Mouse (Mus musculus) R1 (cell line): ENCODE data around the gene Ccdc88b.
A peak's percentile ranks its signal among the peaks of the same experiment; 100 is the strongest.
"Not testable (repeated sequence)": the region's sequence is repeated elsewhere in the genome, so short reads cannot be mapped to it uniquely, and the experiment has no call there.

ENCODE experiments used
- DNase-seq: peaks from one replicate; pipeline ENCODE4 v3.0.0-alpha.2; 2018; ENCODE audit warnings: low read depth, low spot score

Gene Ccdc88b

DNA sequence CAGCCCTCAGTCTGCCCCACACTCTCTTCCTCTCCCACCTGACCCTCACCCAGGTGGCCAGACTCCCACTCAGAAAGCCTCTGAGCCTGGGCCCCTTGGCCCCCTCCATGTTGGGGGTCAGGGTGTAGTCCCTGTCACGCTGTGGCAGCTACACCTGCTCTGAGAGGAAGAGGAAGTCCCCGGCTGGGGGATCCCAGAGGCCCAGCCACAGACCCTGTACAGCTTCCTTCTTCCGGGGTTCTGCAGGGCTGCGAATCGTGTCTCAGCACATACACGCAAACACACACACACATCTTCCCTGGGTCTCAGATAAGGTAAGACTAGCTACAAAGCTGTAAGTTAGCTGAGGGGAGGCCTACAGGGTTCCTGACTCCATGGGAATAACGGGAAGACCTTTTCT lies at the start of gene Ccdc88b:
Ccdc88b (minus strand) TSS at position 181 of the 400 bp plus-strand sequence.
- DNase-seq = no peak

GRCm38 (mm10) chr19:6907094-6907493 lies 49.1 kb upstream of the Ccdc88b start:
- DNase-seq = no peak

- no peak for DNase-seq
Observed at GRCm38 (mm10) chr19:6906199-6906598, 48.2 kb upstream of the Ccdc88b start.

DNA sequence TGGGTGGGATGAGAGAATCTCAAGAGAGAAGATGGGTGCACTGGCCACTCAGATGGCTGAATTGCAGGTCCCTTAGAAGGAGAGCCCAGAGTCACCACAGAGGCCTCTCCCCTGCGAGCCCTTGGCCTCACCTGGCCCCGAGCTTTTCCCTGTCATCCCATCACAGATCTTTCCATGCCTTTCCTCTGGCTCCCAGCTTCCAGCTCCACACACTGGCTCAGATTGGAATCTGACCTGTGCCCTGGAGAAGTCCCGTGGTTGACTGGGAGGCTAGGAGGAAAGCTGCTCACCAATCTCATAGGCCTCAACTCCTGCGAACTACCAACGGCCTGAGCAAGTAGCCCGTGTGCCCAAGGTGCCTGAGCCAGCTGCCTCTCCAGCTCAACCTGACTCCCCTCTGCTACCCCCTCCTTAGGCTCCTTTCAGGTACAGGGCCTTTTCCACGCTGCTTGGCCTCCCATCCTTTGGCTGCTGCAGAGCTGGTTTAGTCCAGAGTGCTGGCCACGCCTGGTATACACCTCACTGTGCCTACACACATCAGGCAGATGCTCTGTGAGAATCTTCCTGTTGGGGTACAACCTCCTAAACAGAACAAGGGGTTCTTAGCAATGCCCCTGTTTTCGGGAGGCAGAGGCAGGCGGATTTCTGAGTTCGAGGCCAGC lies 47.6 kb upstream of the Ccdc88b start:
- DNase-seq = no peak

DNA sequence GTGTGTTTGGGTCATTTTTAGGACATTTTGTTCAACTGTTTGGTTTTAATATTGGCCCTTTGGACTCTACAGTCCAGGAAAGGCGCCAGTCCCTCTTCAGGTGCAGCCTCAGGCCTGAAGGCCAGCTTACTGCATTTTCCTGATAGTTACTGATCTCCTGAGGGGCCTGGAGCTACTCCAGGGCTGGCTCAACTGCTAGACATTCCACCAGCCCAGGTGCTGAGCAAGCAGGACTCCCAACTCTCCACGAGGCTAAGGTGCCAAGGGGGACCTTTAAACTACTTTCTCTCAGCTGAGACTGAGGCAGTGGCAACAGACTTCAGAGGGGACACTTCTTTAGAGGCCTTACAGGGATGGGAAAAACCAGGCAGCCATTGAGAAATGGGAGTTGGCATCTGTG lies 46.8 kb upstream of the Ccdc88b start:
- DNase-seq = no peak

- DNase-seq = no peak
Observed at GRCm38 (mm10) chr19:6903031-6903430, 45.0 kb upstream of the Ccdc88b start.

DNA sequence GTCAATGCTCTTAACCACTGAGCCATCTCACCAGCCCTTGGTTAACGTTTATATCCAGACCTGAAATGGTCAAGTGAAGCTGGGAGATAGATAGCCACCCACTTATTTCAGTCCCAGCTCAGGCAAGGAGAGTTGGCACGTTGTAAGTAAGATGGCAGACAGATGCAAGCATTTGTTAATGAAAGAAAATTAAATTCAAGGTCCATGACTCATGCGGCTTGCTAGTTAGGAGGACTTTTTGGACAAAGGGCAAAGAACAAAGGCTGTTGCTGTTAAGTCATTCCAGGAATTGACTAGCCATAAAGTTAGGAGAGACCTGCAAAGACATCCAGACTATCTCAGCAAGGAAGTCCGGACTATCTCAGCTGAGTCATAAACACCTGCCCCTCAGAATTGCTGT lies 41.6 kb upstream of the Ccdc88b start:
- peak; percentile 40 for DNase-seq

- DNase-seq = not testable (repeated sequence)
Observed at GRCm38 (mm10) chr19:6895608-6896305, 37.7 kb upstream of the Ccdc88b start.

DNA sequence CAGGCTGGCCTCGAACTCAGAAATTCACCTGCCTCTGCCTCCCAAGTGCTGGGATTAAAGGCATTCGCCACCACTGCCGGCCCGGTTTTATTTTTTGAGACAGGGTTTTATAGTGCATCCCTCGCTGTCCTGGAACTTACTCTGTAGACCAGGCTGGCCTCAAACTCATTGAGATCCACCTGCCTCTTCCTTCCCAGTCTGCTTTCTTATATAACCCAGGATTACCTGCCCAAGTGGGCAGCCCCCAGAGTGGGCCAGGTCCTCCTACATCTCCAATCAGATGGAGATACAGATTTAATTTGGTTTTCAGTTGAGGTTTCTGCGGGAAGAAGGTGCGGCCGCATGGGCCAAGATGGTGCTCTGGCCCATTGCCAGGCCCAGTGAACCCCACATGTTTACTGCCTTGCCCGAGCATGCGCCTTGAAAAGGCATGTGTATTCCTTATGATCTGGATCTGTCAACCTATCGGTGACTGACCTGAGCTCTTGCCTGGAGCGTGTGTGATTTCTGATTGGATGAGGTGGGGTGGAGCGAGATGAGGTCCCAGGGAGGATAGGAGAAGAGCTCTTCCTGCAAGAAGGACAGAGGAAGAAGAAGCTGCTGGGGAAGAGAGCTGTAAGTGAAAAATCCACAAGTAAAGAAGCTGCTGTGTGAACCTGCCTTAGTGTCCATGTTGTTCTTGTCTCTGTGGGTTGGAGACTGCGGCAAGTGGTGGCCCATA lies 35.9 kb upstream of the Ccdc88b start:
- peak; percentile 75 for DNase-seq

GRCm38 (mm10) chr19:6892512-6892911 lies 34.5 kb upstream of the Ccdc88b start:
- no peak for DNase-seq

GRCm38 (mm10) chr19:6877965-6878364 lies 20.0 kb upstream of the Ccdc88b start:
- no peak for DNase-seq

- no peak for DNase-seq
Observed at GRCm38 (mm10) chr19:6876799-6877198, 18.8 kb upstream of the Ccdc88b start.

DNA sequence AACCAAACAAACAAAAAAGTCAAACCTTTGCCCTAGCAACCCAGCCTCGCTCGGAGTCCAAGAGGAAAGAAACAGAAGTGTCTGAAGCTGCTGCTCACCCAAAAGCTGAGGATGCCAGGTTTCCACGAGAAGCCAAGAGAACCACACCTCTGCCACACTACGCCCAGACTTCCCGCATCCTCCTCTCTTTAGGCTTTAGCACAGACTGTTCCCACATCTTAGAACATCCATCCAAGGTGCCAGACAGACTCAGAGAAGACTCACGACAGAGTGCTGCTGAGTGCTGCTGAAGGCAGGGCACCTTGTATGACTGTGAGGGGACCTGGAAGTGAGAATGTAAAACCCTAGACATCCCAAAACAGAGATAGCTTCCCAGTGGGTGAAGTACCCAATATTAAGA lies 17.8 kb upstream of the Ccdc88b start:
- DNase-seq = no peak

GRCm38 (mm10) chr19:6874257-6874656 lies 16.2 kb upstream of the Ccdc88b start:
- DNase-seq = no peak

GRCm38 (mm10) chr19:6872701-6873100 lies 14.7 kb upstream of the Ccdc88b start:
- no peak for DNase-seq

DNA sequence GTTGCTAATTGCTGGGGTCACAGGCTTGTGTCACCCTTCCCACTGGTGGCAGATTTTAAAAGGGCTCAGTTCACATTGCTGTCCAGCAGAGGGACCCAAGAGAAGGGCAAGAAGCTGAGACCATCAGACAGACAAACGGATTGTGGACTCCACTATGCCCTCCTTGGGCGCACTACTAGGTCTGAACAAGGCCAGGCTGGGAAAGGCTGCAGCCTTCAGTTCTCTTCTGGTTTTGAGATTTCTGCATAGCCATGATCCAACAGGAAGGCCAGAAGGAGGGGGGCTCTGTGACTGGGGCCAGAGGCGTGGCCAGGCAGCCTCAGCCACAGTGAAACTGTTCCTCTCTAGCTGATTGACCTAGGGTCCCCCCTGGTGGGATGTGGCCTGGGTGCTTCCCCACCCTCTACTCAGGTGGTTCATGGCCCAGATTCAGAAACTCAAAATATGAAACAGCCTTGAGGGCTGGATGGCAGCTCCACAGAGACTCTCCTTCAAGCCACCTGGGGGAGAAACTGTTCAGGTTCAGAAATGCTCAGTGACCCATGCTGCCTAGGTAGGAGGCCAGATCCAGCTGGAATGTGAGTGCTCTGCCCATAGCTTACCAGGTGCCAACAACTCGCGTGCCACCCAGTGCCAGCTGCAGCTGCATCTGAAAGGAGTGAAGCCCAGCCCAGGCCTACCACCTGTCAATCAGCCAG lies 13.7 kb upstream of the Ccdc88b start:
- peak; percentile 74 for DNase-seq

GRCm38 (mm10) chr19:6869355-6869754 lies 11.3 kb upstream of the Ccdc88b start:
- DNase-seq = peak; percentile 77

DNA sequence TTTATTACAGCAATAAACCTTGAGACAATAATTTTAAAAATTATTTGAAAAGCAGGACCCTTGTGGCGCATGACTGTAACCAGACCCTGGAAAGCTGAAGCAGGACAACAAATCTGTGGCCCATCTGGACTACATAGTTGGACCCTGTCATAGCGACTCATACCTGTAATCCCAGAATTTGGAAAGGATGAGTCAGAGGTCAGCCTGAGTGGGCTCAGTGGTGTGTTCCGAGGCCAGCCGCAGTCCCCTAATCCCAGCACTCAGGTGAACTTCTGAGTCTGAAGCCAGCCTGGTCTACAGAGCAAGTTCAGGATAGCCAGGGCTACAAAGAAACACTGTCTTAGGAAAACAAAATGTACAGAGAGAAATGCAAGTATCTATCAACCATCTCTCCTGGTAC lies 3.4 kb upstream of the Ccdc88b start:
- DNase-seq = no peak

DNA sequence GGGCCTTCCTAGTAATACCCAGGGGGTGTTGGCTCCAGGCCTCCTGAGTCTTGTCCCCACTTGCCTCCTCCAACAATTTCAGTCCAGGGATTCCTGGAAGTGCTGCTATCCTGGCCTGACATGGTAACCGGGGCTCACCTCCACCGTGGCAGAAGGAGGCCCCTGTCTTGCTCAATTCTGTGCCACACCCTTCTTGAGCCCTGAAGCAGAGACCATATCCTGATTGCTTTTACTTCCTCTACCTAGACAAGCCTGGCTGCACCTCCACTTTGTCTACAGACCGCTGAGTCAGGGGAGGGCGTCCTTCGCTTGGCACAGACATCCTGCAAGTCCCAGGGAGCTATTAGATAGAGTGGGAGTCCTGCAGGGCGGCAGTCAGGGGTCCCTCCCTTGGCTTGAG lies 2.7 kb upstream of the Ccdc88b start:
- DNase-seq = no peak

- no peak for DNase-seq
Observed at GRCm38 (mm10) chr19:6859971-6860370, 2.0 kb upstream of the Ccdc88b start.

DNA sequence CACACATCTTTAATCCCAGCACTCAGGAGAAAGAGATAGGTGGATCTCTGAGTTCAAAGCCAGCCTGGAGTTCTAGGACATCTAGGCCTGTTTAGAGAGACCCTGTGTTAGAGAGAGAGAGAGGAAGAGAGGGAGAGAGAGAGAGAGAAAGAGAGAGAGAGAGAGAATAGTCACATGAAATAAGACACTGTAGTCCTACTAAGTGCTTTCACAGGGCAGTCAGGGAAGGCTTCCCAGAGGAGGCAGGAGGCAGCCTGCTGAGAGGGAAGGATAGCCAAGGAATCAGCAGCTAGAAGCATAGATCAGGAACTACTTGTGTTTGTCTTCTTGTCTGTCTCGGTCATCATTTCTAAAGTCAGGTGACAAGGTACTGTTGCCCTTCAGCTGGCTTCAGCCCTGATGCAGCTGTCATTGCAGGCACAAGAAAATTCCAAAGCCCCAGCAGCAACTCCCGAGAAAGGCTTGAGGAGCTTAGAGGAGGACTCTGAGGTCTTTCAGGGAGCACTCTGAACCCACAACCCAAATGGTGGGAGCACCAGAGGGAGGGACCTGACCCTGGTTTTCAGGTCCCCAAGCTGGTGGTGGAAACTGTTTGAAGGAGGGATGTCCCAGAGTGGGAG lies 1.1 kb upstream of the Ccdc88b start:
- DNase-seq = no peak
